Mouse (Mus musculus): ENCODE data around the gene Anp32e.

- no peak for TF ChIP-seq CTCF (IDR thresholded peaks at IDR 0.05; ENCODE audit: control insufficient read depth, insufficient read depth, low read length)
- no peak for TF ChIP-seq POLR2A (IDR thresholded peaks at IDR 0.05; ENCODE audit: borderline replicate concordance, control insufficient read depth, low read depth, low read length)
These were observed 15.7 kb downstream of the Anp32e start for GRCm38 (mm10) chr3:95944742-95945141.
